Mouse (Mus musculus): Measurements from ENCODE around the gene Espn. TPM values are rescaled to one million over a fixed set of nuclear protein-coding genes. Genes with fewer than 3 reads are reported as not detected.

Espn gene
- total and polyA plus RNA-seq, 3 experiments, result 2.4 to 3.2 (median 2.5) TPM

DNA sequence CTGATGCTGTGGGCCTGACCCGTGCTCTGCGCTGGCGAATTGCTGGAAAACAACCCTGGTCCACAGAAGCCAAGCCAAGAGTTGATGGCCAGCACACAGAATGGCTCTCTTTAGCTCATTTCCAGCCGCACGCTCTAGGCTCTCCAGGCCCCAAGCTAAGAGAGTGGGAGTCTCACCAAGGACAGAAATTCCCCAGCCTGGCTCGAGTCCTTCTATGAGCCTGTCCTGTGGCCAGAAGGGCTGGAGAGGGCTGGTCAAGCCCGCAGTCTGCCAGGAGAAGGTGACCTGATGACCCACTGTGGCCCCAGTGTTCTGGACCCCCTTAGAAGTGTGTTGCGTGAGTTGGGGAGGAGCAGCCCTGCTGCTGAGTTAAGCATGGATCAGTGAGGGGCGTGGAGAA is 75.0 kb downstream of the Espn start:
- H3K36me3 ChIP-seq (ENCODE audit: control insufficient read depth, insufficient read depth, low read length), result no peaks in the 10 kb centered on the region
- no peak overlapping the region for H3K27ac ChIP-seq
- H3K27me3 ChIP-seq (ENCODE audit: control insufficient read depth, insufficient read depth, low read length), result no peaks in the 10 kb centered on the region
- 81% methylated on average over 9 of the region's 9 CpGs for WGBS
- no peak overlapping the region for H3K4me3 ChIP-seq
- H3K9ac ChIP-seq (ENCODE audit: low read depth, low read length), result no peak overlapping the region
- DNase-seq, result peak in 1 of 2 experiments; percentile 23
- TF ChIP-seq POLR2A (IDR thresholded peaks at IDR 0.05; ENCODE audit: insufficient read depth, low read depth, low read length) (no peak), EP300 (IDR thresholded peaks at IDR 0.05; ENCODE audit: insufficient read depth, low read depth, low read length) (no peak), CTCF (IDR thresholded peaks at IDR 0.05) (no peak)
- H3K4me1 ChIP-seq (ENCODE audit: control insufficient read depth, insufficient read depth, low read length), result peaks cover 4% of the 10 kb centered on the region
- intact Hi-C loops (cut with DNase I), result no loop called here
- no peaks in the 10 kb centered on the region for H3K79me2 ChIP-seq (replicated peaks; ENCODE audit: control insufficient read depth, insufficient read depth, low read length)

DNA sequence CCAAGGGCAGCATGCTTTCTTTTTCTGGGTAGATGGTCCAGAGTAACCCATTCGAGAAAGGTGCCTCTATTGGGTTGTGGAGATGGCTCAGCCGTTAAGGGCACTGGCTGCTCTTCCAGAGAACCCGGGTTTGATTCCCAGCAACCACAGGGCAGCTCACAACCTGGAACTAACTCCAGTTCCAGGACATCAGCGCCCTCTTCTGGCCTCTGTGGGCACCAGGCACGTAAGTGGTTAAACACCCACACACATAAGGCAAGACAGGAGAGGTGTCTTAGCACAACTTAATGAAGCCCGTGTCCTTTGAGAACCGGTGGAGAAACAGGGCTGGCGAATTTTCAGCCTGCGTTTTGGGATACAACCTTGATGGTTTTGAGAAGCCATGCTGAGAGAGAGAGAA is 77.6 kb downstream of the Espn start:
- intact Hi-C loops (cut with DNase I), result no loop called here
- no peak overlapping the region for H3K4me3 ChIP-seq

DNA sequence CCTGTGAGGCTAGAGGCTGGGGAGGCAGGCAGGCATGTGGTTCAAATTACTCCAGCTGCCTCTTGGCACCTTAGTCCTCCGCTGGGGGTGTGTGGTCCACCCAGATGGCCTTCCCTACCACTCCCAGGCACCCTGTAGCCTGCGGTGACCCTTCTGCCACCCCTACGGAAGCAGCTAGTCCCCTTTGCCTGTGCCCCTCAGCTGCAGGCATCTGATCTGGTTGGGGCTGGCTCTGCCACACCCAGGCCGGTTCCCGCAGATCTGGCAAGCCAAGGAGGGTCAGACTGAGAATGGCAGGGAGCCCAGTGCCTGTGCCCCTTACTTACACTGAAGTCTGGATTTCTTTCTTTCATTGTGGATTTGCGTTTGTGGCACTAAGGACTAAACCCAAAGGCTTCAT is 78.5 kb downstream of the Espn start:
- Histone ChIP-seq H3K9ac (ENCODE audit: low read depth, low read length) (no peak overlapping the region), H3K4me1 (ENCODE audit: control insufficient read depth, insufficient read depth, low read length) (peaks cover 4% of the 10 kb centered on the region), H3K27me3 (ENCODE audit: control insufficient read depth, insufficient read depth, low read length) (no peaks in the 10 kb centered on the region), H3K36me3 (ENCODE audit: control insufficient read depth, insufficient read depth, low read length) (no peaks in the 10 kb centered on the region), H3K4me3 (no peak overlapping the region), H3K79me2 (replicated peaks; ENCODE audit: control insufficient read depth, insufficient read depth, low read length) (no peaks in the 10 kb centered on the region), H3K27ac (no peak overlapping the region)
- intact Hi-C loops (cut with DNase I), result no loop called here
- TF ChIP-seq POLR2A (IDR thresholded peaks at IDR 0.05; ENCODE audit: insufficient read depth, low read depth, low read length), result no peak
- TF ChIP-seq CTCF (IDR thresholded peaks at IDR 0.05), result no peak
- no peak for TF ChIP-seq EP300 (IDR thresholded peaks at IDR 0.05; ENCODE audit: insufficient read depth, low read depth, low read length)
- DNase-seq, result peak in 1 of 2 experiments; percentile 3
- WGBS, result 80% methylated on average over 6 of the region's 6 CpGs

More for the DNA sequence above, 77.6 kb downstream of the Espn start:
- Histone ChIP-seq H3K36me3 (ENCODE audit: control insufficient read depth, insufficient read depth, low read length) (no peaks in the 10 kb centered on the region), H3K79me2 (replicated peaks; ENCODE audit: control insufficient read depth, insufficient read depth, low read length) (no peaks in the 10 kb centered on the region), H3K27ac (no peak overlapping the region), H3K9ac (ENCODE audit: low read depth, low read length) (no peak overlapping the region), H3K4me1 (ENCODE audit: control insufficient read depth, insufficient read depth, low read length) (peaks cover 4% of the 10 kb centered on the region), H3K27me3 (ENCODE audit: control insufficient read depth, insufficient read depth, low read length) (no peaks in the 10 kb centered on the region)
- TF ChIP-seq EP300 (IDR thresholded peaks at IDR 0.05; ENCODE audit: insufficient read depth, low read depth, low read length) (no peak), POLR2A (IDR thresholded peaks at IDR 0.05; ENCODE audit: insufficient read depth, low read depth, low read length) (no peak), CTCF (IDR thresholded peaks at IDR 0.05) (no peak)
- 86% methylated on average over 9 of the region's 9 CpGs for WGBS
- DNase-seq, result no peak

DNA sequence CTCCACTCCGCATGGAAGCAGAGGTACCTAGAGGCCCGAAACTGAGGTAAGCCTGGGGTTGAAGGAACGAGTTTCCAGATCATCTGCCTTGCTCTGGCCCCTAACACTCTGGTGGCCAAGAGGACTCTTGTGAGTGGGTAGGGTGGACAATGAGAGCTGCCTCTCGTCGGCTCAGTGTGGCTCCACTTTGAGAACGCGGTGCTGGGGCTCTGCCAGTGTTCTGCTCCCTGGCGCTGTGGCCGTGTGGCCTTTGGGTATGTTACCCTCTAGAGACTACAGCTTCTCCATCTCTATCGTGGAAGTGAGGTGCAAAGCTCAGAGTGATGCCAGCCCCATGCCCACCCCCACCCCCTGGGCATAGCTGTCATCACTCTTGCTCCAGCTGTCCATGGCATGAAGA is 79.5 kb downstream of the Espn start:
- no peak for DNase-seq
- H3K27me3 ChIP-seq (ENCODE audit: control insufficient read depth, insufficient read depth, low read length), result no peaks in the 10 kb centered on the region
- H3K9ac ChIP-seq (ENCODE audit: low read depth, low read length), result no peak overlapping the region
- no peaks in the 10 kb centered on the region for H3K36me3 ChIP-seq (ENCODE audit: control insufficient read depth, insufficient read depth, low read length)
- no peaks in the 10 kb centered on the region for H3K79me2 ChIP-seq (replicated peaks; ENCODE audit: control insufficient read depth, insufficient read depth, low read length)
- WGBS, result 30% methylated on average over 10 of the region's 10 CpGs
- H3K27ac ChIP-seq, result no peak overlapping the region
- peaks cover 5% of the 10 kb centered on the region for H3K4me1 ChIP-seq (ENCODE audit: control insufficient read depth, insufficient read depth, low read length)
- no peak overlapping the region; the same call in 1 of the 2 replicates for H3K4me3 ChIP-seq
- TF ChIP-seq EP300 (IDR thresholded peaks at IDR 0.05; ENCODE audit: insufficient read depth, low read depth, low read length), result no peak
- TF ChIP-seq CTCF (IDR thresholded peaks at IDR 0.05), result no peak
- TF ChIP-seq POLR2A (IDR thresholded peaks at IDR 0.05; ENCODE audit: insufficient read depth, low read depth, low read length), result no peak
- intact Hi-C loops (cut with DNase I), result no loop called here

DNA sequence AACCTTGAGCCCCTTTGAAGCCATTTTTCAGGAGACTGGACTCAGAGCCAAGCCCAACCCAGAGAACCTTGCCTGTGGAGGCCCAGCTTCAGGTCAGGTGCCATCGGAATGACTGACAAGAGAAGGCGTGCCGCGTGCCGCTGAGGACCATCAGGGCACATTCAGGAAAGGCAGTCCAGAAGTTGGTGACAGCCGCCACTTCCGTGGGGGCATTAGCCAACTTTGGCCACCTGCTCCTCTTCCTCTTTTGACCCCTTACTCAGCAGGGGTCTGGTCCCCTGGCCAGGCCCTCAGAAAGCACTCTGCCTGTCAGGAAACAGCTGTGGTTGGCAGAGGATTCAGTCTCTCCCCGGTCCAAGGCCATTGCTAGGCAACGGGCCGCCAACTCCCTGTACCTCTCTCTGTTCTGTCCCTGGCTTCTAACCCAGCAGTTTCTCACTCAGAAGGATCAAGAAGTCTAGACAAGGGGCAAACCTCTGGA is 80.0 kb downstream of the Espn start, which contains the start of gene Plekhg5:
Gene Plekhg5, plus strand, starts transcription at position 378 of the 481 bp plus-strand sequence.
- 15% methylated on average over 10 of the region's 10 CpGs for WGBS
- no peak within 1 kb of the TSS; the same call in 1 of the 2 replicates for H3K4me3 ChIP-seq
- no peak within 1 kb of the TSS for H3K9ac ChIP-seq (ENCODE audit: low read depth, low read length)
- no peak for TF ChIP-seq POLR2A (IDR thresholded peaks at IDR 0.05; ENCODE audit: insufficient read depth, low read depth, low read length)
- 0 out of 2 replicates have a peak, but pooled peaks have one; percentile 50 for TF ChIP-seq EP300 (IDR thresholded peaks at IDR 0.05; ENCODE audit: insufficient read depth, low read depth, low read length)
- TF ChIP-seq CTCF (IDR thresholded peaks at IDR 0.05), result no peak
- H3K27ac ChIP-seq, result no peak within 1 kb of the TSS
- peaks cover 5% of the 10 kb centered on the region for H3K4me1 ChIP-seq (ENCODE audit: control insufficient read depth, insufficient read depth, low read length)
- H3K36me3 ChIP-seq (ENCODE audit: control insufficient read depth, insufficient read depth, low read length), result no peaks in the 10 kb centered on the region
- no peaks in the 10 kb centered on the region for H3K27me3 ChIP-seq (ENCODE audit: control insufficient read depth, insufficient read depth, low read length)
- DNase-seq, result peak; percentile 69 to 81
- intact Hi-C loops (cut with DNase I), result no loop called here
- no peaks in the 10 kb centered on the region for H3K79me2 ChIP-seq (replicated peaks; ENCODE audit: control insufficient read depth, insufficient read depth, low read length)

DNA sequence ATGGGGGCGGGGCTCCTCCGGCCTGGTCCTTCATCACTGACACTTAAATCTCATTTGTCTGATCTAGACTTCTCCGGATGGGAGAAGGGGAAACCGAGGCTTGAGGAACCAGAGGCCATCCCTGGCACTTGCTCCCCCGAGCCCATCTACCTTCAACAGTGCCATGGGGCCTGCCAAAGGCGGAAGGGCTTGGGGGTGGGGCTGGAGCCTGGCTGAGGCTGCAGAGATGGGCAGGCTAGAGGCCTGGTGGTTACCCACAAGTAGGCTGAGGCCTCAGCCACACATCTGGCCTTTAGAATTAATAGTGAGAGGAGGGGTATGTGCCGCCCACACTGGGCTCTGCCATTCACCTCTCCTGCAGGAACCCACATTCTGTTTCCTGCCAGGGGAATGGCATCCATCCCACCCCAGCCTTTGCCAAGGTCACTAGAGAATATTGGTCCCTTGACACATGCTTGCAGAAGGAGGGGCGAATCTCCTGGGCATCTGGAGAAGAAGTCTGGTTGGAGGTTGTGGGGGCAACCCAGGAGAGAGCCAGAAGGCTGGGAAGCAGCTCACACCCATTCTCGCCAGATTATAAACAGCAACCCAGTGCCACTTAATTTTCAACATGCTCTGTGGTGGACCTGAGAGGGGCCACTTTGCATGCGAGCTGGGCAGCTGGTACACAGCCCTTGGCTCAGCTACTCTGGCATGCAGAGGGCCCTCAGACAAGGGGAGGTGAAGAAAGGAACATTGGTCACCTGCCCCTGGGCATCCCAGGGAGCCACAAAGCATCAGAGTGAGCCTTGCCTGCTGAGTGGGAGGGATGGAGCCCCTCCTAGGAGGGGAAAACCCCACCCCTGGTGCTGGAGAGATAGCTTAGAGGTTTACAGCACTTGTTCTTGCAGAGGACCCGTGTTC is 81.4 kb downstream of the Espn start:
- peaks cover 5% of the 10 kb centered on the region for H3K4me1 ChIP-seq (ENCODE audit: control insufficient read depth, insufficient read depth, low read length)
- H3K27me3 ChIP-seq (ENCODE audit: control insufficient read depth, insufficient read depth, low read length), result no peaks in the 10 kb centered on the region
- no peaks in the 10 kb centered on the region for H3K79me2 ChIP-seq (replicated peaks; ENCODE audit: control insufficient read depth, insufficient read depth, low read length)
- no peak overlapping the region for H3K27ac ChIP-seq
- no peak overlapping the region for H3K4me3 ChIP-seq
- no peak overlapping the region for H3K9ac ChIP-seq (ENCODE audit: low read depth, low read length)
- TF ChIP-seq EP300 (IDR thresholded peaks at IDR 0.05; ENCODE audit: insufficient read depth, low read depth, low read length) (no peak), CTCF (IDR thresholded peaks at IDR 0.05) (no peak), POLR2A (IDR thresholded peaks at IDR 0.05; ENCODE audit: insufficient read depth, low read depth, low read length) (no peak)
- no peak for DNase-seq
- 77% methylated on average over 11 of the region's 11 CpGs for WGBS
- intact Hi-C loops (cut with DNase I), result no loop called here
- no peaks in the 10 kb centered on the region for H3K36me3 ChIP-seq (ENCODE audit: control insufficient read depth, insufficient read depth, low read length)

Other genes with a start within 250 kb of the Espn start
- gene Dnajc11, start 218.7 kb downstream of the Espn start, total RNA-seq (2021), result 10 to 100 TPM; 71.0 to 84.3 TPM
- 55.9 and 66.9 TPM in 2 replicates for gene Dnajc11, start 218.7 kb downstream of the Espn start, polyA plus RNA-seq (2012; rRNA removed)
- 10 to 100 TPM; 12.0 to 13.5 TPM for gene Thap3, start 163.4 kb downstream of the Espn start, total RNA-seq (2021)
- gene Thap3, start 163.4 kb downstream of the Espn start, polyA plus RNA-seq (2012; rRNA removed), result 20.8 and 27.6 TPM in 2 replicates
- 1 to 10 TPM; 4.5 to 4.8 TPM for gene Phf13, start 156.1 kb downstream of the Espn start, total RNA-seq (2021)
- gene Phf13, start 156.1 kb downstream of the Espn start, polyA plus RNA-seq (2012; rRNA removed), result 3.0 and 3.7 TPM in 2 replicates
- 10 to 100 TPM; 69.9 to 93.5 TPM for gene Klhl21, start 143.6 kb downstream of the Espn start, total RNA-seq (2021)
- 50.4 and 56.2 TPM in 2 replicates for gene Klhl21, start 143.6 kb downstream of the Espn start, polyA plus RNA-seq (2012; rRNA removed)
- gene Zbtb48, start 124.7 kb downstream of the Espn start, total RNA-seq (2021), result 1 to 10 TPM; 4.3 to 5.6 TPM
- 5.0 and 8.8 TPM in 2 replicates for gene Zbtb48, start 124.7 kb downstream of the Espn start, polyA plus RNA-seq (2012; rRNA removed)
- under 1 TPM; 0.08 to 0.11 TPM for gene Tas1r1, start 113.8 kb downstream of the Espn start, total RNA-seq (2021)
- 0.08 TPM in 1 of 2 replicates, not detected in the other for gene Tas1r1, start 113.8 kb downstream of the Espn start, polyA plus RNA-seq (2012; rRNA removed)
- 1 to 10 TPM; 9.7 to 9.8 TPM for gene Nol9, start 113.0 kb downstream of the Espn start, total RNA-seq (2021)
- gene Nol9, start 113.0 kb downstream of the Espn start, polyA plus RNA-seq (2012; rRNA removed), result 7.3 and 9.7 TPM in 2 replicates
- gene Plekhg5, start 79.9 kb downstream of the Espn start, total RNA-seq (2021), result 10 to 100 TPM; 11.5 to 16.7 TPM
- gene Plekhg5, start 79.9 kb downstream of the Espn start, polyA plus RNA-seq (2012; rRNA removed), result 20.3 and 20.5 TPM in 2 replicates
- gene Tnfrsf25, start 36.4 kb downstream of the Espn start, total RNA-seq (2021), result 1 to 10 TPM; 1.4 to 2.4 TPM
- 6.1 and 7.4 TPM in 2 replicates for gene Tnfrsf25, start 36.4 kb downstream of the Espn start, polyA plus RNA-seq (2012; rRNA removed)
- not detected for gene Hes2, start 6.5 kb upstream of the Espn start, total RNA-seq (2021)
- not detected in 2 replicates for gene Hes2, start 6.5 kb upstream of the Espn start, polyA plus RNA-seq (2012; rRNA removed)
- gene Acot7, start 25.8 kb upstream of the Espn start, total RNA-seq (2021), result 10 to 100 TPM; 58.1 to 64.8 TPM
- 51.7 and 65.0 TPM in 2 replicates for gene Acot7, start 25.8 kb upstream of the Espn start, polyA plus RNA-seq (2012; rRNA removed)
- 10 to 100 TPM in 1 of 2 experiments, 1 to 10 TPM in 1; 8.6 to 11.9 TPM for gene Gpr153, start 121.9 kb upstream of the Espn start, total RNA-seq (2021)
- 18.0 and 24.0 TPM in 2 replicates for gene Gpr153, start 121.9 kb upstream of the Espn start, polyA plus RNA-seq (2012; rRNA removed)
- gene Hes3, start 139.3 kb upstream of the Espn start, total RNA-seq (2021), result not detected
- gene Hes3, start 139.3 kb upstream of the Espn start, polyA plus RNA-seq (2012; rRNA removed), result not detected in 2 replicates
- gene Icmt, start 144.9 kb upstream of the Espn start, total RNA-seq (2021), result 10 to 100 TPM; 26.4 to 28.2 TPM
- gene Icmt, start 144.9 kb upstream of the Espn start, polyA plus RNA-seq (2012; rRNA removed), result 17.7 and 27.2 TPM in 2 replicates
- 10 to 100 TPM; 34.5 to 47.7 TPM for gene Rnf207, start 166.6 kb upstream of the Espn start, total RNA-seq (2021)
- 155 and 167 TPM in 2 replicates for gene Rnf207, start 166.6 kb upstream of the Espn start, polyA plus RNA-seq (2012; rRNA removed)
- 100 to 1,000 TPM; 242 to 276 TPM for gene Rpl22, start 173.4 kb upstream of the Espn start, total RNA-seq (2021)
- gene Rpl22, start 173.4 kb upstream of the Espn start, polyA plus RNA-seq (2012; rRNA removed), result 40.9 and 76.8 TPM in 2 replicates
- under 1 TPM; 0.13 to 0.48 TPM for gene Chd5, start 186.3 kb upstream of the Espn start, total RNA-seq (2021)
- 0.18 and 0.29 TPM in 2 replicates for gene Chd5, start 186.3 kb upstream of the Espn start, polyA plus RNA-seq (2012; rRNA removed)

Data from heart, adult 2 months (tissue).